Mouse (Mus musculus) natural killer cell, adult 2 months (primary cell): ENCODE data around the gene Dnaja3.
"Not testable (repeated sequence)": the region's sequence is repeated elsewhere in the genome, so short reads cannot be mapped to it uniquely, and the experiment has no call there.

Source experiments
- DNase-seq, 2 experiments: peaks; one replicate each; pipeline ENCODE4 v3.0.0; 2022; ENCODE audit warnings: low spot score in 2 of 2

Gene Dnaja3

DNA sequence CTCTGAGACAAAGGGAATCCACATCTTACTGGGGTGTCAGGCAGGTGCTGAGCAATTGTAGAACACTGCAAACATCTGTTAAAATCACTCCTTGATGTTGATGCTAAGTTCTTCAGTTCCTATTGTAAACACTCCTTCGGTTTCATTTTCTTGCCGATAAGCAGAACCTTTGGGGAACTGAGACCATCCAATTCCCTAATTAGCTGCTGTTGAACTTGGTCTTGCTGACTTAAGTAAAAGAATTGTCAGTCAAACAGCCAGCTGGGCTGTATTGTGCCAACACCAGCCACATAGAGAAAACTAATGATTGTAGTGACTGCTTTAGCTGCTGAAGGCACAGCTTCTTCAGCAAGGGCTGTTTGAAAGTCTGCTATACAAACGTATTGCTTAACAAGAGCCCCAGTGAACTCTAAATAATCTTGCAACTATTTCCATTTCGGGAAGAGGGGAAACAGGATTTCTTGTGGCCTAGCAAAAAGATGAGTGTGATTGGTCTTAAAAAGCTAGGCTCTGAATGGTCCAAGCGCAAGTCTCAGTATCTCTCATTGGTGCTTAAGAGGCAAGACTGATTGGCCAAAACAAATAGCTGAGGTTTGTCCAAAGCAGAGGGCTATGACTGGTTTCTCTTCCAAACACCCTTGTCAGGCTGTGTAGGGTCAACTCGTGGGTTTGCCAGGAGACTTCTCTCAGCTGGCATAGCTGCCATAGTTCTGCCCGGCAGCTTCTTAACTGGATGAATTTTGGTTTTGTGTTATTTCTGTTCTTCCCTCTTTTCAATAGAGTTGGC, 82.5 kb downstream of the Dnaja3 start:
- no peak for DNase-seq

DNA sequence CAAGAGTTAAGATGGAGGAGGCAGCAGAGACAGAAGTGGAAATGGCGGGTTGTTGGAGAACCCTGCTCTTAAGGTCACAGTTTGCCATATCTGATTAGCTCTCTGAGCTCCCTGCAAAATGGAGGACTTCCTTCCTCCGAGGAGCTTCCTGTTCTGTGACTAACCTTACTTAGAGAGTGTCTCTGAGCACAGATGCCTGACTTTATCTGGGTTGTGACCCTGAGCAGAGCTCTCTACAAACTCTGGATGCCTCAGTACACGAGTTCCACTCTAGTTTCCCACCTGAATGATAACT, 83.1 kb downstream of the Dnaja3 start:
- DNase-seq = no peak

GRCm38 (mm10) chr16:4725266-4725665, 85.5 kb downstream of the Dnaja3 start:
- DNase-seq = no peak

DNA sequence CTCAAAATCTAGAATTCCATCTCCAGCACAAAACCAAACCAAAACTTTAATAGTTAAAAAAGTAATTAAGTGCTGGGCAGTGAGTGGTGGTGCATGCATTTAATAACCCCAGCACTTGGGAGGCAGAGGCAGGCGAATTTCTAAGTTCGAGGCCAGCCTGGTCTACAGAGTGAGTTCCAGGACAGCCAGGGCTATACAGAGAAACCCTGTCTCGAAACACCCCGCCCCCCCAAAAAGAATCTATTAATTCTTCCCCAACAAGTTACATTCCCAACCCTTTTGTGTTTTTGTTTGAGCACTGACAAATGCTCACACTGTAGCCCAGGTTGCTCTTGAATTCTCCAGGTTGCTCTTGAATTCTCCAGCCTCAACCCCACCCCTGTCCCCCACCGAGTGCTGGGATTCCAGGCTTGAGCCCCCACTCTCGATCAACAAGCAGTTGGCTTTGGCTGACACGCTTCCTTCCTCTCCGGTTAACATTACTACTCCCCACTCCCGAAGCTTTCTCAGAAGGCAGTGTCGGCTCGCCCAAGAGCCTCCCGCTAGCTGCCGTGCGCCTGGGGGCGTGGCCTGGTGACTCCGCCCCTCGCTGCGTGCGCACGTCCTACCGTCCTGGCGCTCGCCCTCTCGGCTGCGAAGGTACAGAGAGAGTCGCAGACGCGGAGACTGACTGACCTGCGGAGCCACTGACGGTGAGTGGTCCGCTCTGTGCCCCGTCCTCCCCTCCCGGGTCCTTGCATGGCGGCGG, 86.2 kb downstream of the Dnaja3 start, which contains the start of gene Hmox2:
Gene Hmox2 (plus strand): TSS at position 582 of the 748 bp plus-strand sequence.
- peak; percentile 90 to 91 for DNase-seq

- peak in 1 of 2 experiments; percentile 19 for DNase-seq
These were observed 86.8 kb downstream of the Dnaja3 start for GRCm38 (mm10) chr16:4726528-4727128.

- DNase-seq = no peak
These were observed 87.7 kb downstream of the Dnaja3 start for GRCm38 (mm10) chr16:4727526-4727925.

- DNase-seq = no peak
These were observed 88.2 kb downstream of the Dnaja3 start for GRCm38 (mm10) chr16:4727963-4728362.

DNA sequence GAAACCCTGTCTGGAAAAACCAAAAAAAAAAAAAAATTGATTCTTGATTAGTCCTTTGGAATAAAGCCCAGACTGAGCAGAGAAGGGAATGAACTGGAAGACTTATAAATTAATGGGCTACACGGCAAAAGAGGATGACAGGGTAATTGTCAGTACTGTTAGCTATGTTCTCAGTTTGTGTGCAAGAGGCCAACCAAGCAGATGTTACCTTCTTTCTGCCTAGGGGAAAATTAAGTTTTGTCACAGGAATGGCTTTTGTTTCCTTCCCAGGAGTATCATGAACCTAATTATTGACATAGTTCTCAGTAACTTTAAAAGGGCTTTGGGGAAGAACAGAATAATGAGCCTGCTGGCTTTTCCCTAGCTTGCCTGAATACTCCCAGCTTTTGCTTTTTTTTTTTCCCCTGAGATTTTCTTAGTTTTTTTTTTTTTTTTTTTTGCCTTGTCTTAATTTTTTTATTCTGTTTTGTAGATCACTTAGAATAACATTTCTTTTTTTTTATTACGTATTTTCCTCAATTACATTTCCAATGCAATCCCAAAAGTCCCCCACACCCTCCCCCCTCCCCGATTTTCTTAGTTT, 91.1 kb downstream of the Dnaja3 start:
- no peak for DNase-seq

DNA sequence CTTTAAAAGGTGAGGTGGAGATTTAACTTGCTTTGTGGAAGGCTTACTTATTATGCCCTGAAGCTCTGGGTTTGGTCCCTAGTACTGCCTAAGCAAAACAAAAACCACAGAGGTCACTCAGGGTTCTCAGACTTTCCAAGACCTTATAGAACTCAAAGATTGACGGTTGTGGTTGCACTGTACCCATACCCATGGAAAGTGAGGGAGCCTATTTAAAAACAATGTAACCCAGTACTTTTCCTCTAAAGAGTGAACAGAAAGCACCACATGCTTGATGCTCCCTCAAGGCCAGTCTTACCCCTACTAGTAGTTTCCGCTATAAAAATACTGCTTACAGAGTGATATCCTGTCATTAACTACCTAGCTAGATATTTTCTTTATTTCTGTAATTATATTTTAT, 96.5 kb downstream of the Dnaja3 start:
- DNase-seq = no peak

DNA sequence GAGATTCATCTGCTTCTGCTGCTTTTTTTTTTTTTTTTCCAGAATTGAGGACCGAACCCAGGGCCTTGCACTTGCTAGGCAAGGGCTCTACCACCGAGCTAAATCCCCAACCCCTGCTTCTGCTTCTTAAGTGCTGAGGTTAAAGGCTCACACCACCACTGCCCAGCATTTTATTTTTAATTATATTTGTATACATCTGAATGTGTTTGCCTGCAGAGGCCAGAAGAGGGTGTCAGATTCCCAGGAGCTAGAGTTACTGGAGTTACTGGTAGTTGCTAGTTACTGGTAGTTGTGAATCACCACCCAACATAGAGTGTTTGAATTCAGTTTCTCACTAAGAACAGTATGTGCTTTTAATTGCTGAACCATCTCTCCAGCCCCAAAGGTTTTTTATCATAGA, 100.2 kb downstream of the Dnaja3 start:
- DNase-seq = no peak

- DNase-seq = no peak
These were observed 102.4 kb downstream of the Dnaja3 start for GRCm38 (mm10) chr16:4742186-4742585.

DNA sequence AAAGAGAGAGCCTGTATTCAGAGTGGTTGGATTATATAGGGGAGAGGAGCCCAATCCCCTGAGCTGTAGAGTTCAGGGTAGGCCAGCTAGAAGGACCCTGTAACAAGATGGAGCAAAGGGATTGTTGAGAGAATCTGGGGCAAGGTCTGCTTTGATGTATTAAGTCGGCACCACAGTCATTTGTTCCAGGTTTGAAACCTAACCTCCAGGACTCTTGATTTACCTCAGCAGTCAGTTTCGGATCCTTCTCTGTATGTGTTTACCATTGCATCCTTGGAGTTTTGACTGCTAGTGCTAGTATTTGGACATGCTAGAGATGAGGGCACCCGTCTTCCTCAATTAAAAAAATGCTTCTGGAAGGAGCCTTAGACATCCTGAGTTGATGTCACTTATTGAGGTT, 112.4 kb downstream of the Dnaja3 start:
- no peak for DNase-seq

- DNase-seq = no peak
These were observed 114.3 kb downstream of the Dnaja3 start for GRCm38 (mm10) chr16:4754045-4754444.

GRCm38 (mm10) chr16:4756660-4757335, 117.0 kb downstream of the Dnaja3 start:
- not testable (repeated sequence) for DNase-seq
